Mouse (Mus musculus) heart, postnatal 10 days (tissue): ENCODE data around the gene Cdh13. TPM values are rescaled to one million over a fixed set of nuclear protein-coding genes. Genes with fewer than 3 reads are reported as not detected.

Source experiments
- DNase-seq, 2 experiments: peaks; one replicate each; pipeline ENCODE4 v3.0.0; 2021
- intact Hi-C: fragments of 180-260 bp; cut with DNase I; formaldehyde crosslinking; loops from one replicate; pipeline ENCODE4 v1.15.1; 2025
- total RNA-seq, 2 experiments: library from RNA; stranded (reverse); gene quantifications; 2 replicates each; pipeline ENCODE4 v1.2.3; 2021

The Cdh13 gene
- total RNA-seq, 2 experiments from 2014 or later, result 217 to 231 TPM

DNA sequence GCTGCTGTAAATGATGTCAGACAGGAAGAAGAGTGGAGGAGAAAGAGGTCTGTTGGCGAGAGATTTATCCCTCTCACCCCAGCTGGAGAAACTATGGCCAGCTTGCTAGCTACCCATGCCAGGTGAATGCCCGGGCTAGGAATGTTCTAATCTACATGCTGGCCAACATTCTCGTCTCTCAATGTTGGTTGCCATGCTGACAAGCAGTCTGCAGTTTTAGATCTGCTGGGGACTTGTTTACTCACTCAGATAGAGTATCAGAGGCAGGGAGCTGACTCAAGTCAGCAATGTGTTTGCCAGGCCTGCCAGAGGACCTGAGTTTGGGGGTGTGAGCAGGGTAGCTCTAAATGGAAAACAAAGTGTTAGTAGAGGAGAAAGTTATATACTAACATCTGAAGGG, 93.3 kb downstream of the Cdh13 start:
- intact Hi-C loops, result loop anchor here (2.0 kb wide), 1 partner anchor 88 kb away; no protein-coding TSS in a partner anchor
- DNase-seq, result peak; percentile 62 to 70

DNA sequence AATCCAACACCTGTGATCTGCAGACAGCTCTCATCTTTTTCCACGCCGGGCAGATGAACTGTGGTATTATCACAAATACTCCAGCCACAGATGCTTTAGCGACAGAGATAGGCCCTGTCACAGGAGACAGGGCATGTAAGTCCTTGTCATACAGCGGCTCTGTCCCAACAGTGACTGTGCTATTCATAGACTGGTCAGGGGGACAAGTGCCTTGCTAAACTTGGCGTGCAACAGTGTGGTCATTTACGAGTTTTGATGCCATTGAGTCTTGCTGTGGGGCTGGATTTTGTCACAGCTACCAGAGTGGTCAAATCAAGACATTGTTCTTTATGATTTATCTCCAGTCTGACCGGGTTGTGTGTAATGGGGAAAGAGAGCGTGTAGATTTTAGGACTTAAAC, 95.5 kb downstream of the Cdh13 start:
- peak; percentile 46 to 57 for DNase-seq
- intact Hi-C loops, result no loop called here

- DNase-seq, result peak in 1 of 2 experiments; percentile 20
- intact Hi-C loops, result no loop called here
Measured at GRCm38 (mm10) chr8:118379657-118380056, 96.1 kb downstream of the Cdh13 start.

- peak in 1 of 2 experiments; percentile 5 for DNase-seq
- intact Hi-C loops, result no loop called here
Measured at GRCm38 (mm10) chr8:118380058-118380457, 96.5 kb downstream of the Cdh13 start.

DNA sequence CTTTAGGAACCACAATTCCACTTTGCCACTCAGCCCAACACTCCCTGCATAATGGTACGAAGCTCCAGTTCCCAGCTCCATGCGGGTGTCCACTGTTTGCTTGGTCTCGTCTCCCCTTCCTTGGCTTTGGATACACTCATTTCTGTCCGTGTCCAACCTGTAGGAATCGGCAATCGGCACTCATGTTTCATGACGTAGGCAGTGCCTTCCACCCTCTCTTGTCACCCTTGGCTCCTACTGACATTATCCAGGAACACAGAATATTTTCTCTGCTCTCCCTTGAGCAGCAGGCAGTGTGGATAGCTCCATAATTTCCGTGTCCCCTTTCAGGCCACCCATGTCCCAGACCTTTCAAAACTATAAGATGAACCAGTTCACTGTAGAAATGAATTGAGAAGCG, 97.2 kb downstream of the Cdh13 start:
- peak in 1 of 2 experiments; percentile 34 for DNase-seq

GRCm38 (mm10) chr8:118381641-118382040, 98.1 kb downstream of the Cdh13 start:
- no peak for DNase-seq
- intact Hi-C loops, result no loop called here

More for the DNA sequence above, 97.2 kb downstream of the Cdh13 start:
- intact Hi-C loops, result no loop called here

DNA sequence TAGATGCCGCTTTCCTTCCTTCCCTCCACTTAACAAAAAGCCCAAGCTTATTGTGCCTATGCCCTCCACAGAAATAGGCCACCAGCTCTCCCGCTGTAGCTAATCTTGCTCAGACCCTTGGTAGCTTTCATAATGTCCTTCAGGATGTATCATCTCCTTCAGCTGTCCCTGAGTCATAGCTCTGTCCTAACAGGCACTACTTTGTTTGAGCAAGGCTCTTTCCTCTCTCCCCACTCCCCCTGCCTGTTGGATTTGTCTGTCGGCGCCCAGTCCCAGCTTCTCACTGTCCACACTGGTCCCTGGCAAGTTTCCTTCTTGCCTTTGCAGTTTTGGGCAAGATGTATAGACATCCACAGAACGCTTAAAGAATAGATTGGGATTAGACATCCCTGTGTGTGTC, 100.8 kb downstream of the Cdh13 start:
- intact Hi-C loops, result no loop called here
- no peak for DNase-seq

- DNase-seq, result no peak
- intact Hi-C loops, result no loop called here
Measured at GRCm38 (mm10) chr8:118389456-118389855, 105.9 kb downstream of the Cdh13 start.

DNA sequence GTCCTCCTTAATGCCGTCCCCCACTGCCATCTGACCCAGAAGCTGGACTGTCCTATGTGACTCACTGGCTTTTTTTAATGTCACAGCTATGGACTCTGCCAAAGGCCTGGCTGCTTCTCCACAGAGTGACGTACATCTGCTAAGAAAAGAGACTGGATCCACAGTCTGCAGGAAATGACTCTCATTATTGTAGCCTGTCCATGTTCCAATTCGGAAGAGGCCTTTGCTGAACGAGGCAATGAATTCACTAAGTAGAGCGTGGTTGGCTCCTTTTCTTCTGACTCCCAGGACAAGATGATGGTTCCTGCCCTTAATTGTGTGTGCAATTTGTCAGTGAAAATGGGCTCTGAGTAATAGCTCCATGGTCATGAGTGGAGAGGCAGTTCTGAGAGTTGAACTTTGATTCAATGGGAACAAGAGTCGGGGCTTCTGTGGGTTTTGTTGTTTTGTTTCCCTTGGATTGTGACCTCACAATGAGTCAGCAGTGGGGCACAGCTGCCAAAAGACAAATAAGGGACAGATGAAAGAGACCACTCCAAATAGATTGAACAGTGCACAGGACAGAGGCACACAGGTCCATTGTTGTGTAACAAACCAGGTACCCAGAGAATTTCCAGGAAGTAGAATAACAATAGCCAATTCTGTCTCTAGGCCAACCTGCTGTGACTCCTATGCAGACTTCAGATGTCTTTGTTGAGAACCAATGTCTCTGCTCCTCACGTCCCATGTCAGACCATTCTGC, 110.5 kb downstream of the Cdh13 start:
- intact Hi-C loops, result loop anchor here (1.0 to 2.0 kb wide), 3 partner anchors 43 to 106 kb away; no protein-coding TSS in a partner anchor
- DNase-seq, result peak; percentile 78 to 87

GRCm38 (mm10) chr8:118395178-118395577, 111.6 kb downstream of the Cdh13 start:
- intact Hi-C loops, result loop anchor here (2.0 kb wide), 1 partner anchor 42 kb away; no protein-coding TSS in a partner anchor
- no peak for DNase-seq

DNA sequence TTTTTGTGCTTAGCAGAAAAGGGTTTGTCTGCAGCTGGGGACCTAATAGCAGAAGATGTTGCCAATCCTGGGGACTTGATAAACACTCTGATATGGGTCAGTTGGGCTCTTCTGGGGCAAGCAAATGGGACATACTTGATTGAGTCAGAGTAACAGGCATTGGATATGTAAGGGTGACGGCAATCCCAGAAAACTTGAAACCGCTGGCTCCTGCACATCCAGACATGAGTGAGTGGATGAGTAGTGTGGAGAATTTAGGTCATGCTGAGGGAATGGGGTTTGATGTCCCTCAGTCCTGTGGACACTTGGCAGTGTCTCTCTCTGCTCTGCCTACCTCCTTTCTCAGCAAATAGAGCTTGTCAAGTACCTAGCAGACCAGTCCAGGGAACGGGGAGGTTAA, 121.3 kb downstream of the Cdh13 start:
- DNase-seq, result no peak
- intact Hi-C loops, result no loop called here

DNA sequence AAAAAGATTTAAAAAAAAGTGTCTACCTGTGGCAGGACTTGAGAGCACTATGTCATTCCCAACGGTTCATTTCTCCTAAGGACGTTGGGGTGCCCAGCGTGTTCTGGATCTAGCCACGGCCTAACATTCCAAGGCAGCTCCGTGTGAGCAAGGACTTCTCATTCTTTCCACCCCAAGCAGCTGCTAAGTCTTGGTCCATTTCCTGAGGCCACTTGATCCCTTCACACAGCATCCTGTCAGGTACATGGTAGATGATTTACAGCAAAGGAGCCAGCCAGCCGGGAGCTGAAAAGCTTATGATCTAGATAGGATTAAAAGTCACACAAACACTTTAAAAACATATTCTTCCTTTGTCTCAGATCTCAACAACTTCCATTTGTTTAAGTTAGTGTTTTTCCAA, 123.8 kb downstream of the Cdh13 start:
- no peak for DNase-seq
- intact Hi-C loops, result no loop called here

DNA sequence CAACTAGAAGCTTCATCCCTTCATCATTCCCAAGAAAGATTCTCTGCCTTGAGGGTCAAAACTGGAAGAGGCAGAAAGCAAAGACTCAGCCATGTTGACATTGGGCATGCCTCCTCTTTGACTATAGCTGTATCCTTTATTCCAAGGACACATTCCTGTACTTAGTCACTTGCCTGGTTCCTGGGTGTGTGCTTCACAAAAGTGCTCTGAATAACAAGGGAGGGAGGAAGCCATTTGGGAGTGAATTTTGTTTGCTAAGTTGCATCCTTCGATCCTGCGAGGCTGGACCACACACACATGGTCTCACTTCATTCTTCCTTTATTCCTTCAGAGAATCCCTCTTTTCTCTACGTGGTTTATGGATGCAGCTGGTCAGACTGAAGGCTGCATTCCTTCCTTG, 125.9 kb downstream of the Cdh13 start:
- DNase-seq, result no peak
- intact Hi-C loops, result no loop called here

DNA sequence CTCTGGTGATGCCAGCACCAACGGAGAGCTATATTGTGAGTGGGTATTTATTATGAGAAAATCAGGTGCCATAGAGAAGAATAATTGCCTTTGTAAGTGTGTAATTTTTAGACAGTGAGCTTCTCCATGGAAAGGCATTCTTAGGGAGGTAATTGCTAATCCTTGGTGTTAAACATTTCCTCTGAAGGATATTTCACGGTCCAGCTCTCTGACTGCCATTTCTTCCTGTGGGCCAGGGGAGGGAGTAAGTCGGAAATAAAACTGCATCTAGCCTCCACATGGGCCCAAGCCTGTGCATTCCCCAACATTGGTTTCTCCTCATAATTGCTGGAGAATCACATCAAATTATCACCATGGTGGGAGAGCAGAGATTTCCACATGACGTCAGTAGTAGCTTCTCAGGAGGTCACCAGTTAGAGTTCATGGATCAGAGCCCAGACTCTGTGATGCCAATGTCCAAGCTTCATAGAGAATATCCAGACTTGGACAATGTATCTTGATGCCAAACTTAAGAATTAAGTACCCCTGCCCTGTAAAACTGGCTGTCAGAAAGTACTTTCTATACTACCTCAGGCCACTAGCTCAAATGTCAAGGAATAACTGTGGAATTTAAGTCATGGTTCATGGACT, 126.9 kb downstream of the Cdh13 start:
- DNase-seq, result no peak
- intact Hi-C loops, result no loop called here

- intact Hi-C loops, result no loop called here
- DNase-seq, result no peak
Measured at GRCm38 (mm10) chr8:118415672-118416071, 132.1 kb downstream of the Cdh13 start.

DNA sequence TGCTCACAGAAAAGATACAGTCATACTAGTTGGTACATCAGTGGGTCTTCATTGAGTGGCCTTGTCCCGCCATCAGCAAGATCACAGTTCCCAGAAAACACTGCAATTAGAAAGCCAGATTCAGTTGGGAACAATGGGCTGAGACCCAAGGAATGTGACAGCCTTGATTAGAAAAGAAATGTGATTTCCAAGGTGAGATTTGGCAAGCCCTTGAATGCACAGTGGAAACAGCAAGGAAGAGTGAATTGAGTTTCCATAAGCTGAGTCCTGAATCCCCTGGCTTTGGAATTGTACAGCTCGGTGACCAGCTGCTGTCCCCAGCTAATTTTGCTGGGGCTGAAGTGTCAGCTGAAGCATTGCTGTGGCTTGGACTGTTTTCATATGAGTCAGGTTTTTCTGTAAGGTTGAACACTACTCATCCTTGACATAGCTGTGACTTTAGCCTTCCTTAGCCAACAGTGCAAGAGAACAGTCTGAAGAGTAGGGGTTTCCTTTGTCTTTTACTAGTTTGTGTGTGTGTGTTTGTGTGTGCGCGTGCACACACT, 133.3 kb downstream of the Cdh13 start:
- intact Hi-C loops, result no loop called here
- DNase-seq, result no peak

DNA sequence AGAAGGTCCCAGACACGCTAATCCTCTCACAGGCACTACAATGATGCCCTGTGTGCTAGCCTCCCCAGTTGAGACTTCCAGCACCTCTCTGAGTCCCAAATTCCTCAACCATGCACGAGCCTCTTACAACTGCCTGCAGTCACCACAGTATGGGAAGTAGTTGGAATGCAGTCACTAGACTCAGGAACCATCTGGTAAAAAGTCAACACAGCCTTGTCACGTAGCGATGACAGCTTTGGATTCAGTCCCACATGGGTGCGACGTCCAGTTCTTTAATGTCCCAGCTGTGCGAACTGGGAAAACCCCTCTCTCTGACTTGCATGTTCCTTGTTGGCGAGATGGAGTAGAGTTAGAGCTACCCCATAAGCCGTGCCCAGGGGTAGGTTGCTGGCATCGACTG, 139.1 kb downstream of the Cdh13 start:
- intact Hi-C loops, result no loop called here
- peak; percentile 58 to 59 for DNase-seq

DNA sequence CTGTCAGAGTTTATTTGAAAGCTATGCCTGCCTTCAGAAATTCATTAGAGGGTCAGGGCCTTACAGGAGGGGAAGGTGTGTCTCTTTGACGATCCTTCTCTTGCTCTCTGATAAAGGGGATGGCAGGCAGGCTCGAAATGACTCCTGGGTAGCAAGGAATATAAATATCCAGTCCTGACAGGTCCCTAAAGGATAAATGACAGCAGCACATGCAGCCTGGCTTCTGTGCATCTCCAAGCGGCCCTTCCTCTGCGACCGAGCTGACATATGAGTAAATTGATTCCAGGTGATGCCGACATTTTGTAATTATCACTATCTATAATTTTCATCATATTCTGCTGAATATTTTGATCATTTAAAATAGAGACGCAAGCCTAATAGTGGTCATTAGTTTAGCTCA, 145.4 kb downstream of the Cdh13 start:
- DNase-seq, result no peak
- intact Hi-C loops, result no loop called here

DNA sequence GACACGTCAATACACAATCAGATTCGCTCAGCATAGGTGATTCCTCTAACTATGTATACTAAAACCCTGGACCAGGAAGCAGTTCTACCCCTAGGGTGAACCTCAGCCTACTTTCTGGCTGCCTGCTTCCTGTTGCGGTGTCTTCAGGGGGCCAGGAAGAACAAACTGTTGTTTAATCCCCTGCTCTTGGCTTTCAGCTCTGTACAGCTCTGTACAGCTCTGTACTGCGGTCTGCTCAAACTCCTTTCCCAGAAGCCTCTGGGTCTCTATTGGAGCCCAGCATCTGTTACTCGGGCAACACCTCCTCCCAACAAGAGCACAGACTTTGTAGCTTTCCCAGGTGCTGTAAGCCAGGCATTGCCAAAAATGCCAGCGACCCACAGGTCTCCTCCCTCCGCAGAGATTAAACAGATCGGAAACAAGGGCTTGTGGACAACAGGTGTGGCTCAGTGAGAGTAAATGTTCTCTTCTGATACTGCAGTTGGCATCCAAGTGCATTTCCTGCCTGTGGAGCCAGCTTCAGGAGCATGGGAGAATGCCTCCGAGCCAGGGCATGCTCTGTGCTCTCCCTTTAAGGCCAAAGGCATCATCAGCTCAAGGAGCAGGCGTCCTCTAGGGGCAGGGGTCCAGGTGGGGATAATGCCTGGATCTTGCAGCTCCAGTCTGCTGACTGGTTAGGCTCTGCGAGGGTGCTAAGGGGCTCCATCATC, 148.4 kb downstream of the Cdh13 start:
- intact Hi-C loops, result loop anchor here (5.0 kb wide), 1 partner anchor 80 kb away; no protein-coding TSS in a partner anchor
- no peak for DNase-seq

DNA sequence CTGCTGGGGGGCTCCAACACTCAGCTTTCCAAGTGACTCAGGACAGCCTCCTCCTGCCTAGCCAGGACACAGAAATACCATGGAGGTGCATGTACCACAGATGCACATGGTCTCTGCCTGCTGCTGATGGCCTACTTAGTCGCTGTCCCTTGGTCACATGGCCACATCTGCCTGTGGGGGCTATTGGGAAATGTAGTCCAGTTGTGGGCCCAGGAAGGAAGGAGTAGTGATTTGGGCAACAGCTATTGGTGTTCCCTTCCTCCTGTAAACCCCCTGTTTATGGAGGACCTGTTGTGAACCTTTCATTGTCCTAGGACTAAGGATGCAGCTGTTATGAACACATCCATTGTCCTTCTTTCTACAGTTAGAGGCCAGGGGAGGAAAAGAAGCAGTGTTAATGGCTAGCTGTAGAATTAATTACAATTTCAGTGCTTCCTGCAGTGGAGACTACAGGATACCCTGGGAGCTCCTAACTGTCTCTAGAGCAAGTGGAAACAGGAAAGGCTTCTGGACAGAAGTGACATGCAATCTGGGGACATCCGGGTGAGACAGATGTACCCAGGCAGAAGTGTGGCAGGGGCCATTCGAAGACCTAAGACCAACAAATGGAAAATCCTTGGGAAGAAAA, 150.1 kb downstream of the Cdh13 start:
- DNase-seq, result peak; percentile 35 to 37
- intact Hi-C loops, result loop anchor here (5.0 kb wide), 1 partner anchor 81 kb away; no protein-coding TSS in a partner anchor

GRCm38 (mm10) chr8:118436751-118437150, 153.2 kb downstream of the Cdh13 start:
- no peak for DNase-seq
- intact Hi-C loops, result loop anchor here (2.0 kb wide), 1 partner anchor 42 kb away; no protein-coding TSS in a partner anchor
